Mouse (Mus musculus): ENCODE measurements around the gene Neurl4.

Gene Neurl4

DNA sequence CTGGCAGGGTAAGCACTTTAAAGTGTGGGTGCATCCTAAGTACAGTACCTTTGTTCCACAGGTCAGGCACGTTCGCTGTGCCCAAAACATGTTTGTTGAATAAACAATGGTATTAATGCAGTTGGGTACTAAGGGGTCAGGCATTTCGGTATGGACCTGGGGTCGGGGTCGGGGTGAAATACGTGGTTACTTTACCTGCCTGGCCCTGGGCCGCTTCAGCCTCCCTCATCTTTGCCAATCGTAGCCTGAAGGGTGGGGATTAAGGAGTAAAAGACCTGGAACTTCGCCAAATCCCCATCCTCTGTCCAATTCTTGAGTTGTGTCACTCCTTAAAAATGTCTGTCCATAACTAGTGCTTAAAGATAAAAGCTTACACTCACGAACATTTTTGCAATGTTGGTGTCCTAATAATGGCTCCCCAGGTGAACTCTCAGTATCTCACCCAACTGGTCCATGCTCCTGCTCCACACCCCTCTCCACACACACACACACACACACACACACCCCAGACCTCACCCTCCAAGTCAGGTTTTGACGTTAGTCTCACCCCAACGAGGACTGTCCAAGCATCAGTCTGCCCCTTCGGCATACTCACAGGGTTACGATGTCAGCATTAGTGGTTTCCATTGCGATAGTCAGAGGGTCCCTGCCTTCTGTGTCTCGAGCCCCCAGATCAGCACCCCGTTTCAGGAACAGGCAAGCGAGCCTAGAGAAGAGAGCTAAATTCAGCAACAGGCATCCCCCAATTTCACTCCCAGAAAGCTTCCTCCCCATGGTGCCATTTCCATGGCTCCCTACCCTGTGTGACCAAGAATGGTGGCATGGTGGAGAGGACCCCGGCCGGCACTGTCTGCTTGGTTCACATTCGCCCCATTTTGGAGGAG, 18.8 kb upstream of the Neurl4 start:
- DNase-seq: peak; percentile 30

DNA sequence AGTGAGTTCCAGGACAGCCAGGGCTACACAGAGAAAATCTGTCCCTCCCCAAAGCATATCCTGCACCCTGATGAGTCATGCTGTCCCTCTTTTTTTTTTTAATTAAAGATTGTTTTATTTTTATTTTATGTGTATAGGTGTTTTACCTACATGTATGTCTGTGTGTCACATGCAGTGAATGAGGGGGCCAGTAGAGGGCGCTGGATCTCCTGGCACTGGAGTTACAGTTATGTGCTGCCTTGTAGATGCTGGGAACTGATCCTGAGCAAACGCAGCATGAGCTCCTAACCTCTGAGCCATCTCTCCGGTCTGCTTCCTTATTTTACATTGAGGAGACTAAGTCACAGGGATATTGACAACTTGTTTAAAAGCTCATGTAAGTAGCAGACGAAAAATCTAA, 17.8 kb upstream of the Neurl4 start:
- peak; percentile 51 for DNase-seq

DNA sequence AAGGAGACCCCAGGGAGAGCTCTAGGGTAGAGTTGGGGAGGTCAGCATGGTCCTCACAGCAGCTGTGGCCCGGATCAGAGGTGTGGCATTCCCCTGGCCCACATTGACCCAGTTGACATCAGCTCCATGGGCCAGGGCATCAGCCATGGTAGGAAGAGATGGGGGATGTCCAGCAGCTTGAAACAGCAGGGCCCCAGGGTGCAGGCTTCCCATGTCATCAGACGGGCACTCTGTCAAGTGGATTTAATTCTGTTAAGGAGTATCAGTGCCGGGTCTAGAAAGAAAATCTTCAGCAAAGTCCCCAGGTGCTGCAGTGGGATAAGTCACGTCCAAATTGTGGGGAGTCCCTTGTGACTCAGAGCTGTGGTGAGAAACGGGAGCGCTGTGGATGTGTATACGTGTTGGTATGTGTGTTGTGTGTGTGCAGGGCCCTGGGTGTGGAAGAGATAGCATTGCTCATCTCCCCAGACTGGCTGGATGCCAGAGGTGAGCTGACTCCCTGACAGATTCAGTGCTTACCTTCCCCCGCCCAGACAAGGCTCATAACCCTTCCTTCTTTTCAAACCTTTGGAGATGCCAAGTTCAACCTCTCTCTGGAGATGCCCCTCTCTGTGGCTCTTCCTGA, 17.2 kb upstream of the Neurl4 start:
- DNase-seq: no peak

DNA sequence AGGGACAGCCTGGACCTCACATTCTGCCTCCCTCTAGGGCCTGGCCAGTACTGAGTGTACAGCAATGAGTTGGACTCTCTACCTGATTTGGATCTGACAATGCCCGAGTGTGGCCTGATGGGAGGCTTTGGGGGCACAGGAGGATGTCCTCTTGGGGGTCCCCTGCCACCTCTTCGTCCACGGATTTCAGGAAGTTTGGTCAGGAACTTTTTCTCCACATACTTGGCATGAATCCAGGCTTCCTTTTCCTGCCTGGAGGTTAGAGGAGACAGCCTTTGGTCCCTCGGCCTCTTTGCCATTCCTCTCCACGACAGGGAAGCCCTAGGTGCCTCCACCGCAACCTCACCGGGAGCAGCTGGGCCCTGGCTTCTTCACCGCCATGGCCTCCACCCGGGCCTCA, 16.6 kb upstream of the Neurl4 start:
- peak; percentile 35 for DNase-seq

DNA sequence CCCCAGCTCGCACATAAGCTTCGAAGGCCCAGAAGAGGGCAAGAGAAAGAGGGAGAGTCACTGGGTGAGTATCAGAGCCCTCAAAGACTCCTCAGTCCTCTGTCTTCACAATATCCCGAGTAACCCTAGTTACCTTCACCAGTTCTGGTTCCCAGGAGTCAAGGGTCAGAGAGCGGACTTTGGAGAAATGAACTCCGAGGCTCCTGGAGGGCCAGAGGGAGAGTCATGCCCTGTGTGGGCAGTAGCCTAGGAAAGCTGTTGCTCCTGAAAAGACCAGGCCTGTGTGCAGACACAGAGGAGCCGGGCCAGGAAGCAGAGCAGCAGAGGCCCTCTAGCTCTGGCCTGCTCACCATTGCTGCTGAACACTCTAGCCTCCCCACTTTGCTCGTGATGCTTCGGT, 16.2 kb upstream of the Neurl4 start:
- DNase-seq: no peak

DNA sequence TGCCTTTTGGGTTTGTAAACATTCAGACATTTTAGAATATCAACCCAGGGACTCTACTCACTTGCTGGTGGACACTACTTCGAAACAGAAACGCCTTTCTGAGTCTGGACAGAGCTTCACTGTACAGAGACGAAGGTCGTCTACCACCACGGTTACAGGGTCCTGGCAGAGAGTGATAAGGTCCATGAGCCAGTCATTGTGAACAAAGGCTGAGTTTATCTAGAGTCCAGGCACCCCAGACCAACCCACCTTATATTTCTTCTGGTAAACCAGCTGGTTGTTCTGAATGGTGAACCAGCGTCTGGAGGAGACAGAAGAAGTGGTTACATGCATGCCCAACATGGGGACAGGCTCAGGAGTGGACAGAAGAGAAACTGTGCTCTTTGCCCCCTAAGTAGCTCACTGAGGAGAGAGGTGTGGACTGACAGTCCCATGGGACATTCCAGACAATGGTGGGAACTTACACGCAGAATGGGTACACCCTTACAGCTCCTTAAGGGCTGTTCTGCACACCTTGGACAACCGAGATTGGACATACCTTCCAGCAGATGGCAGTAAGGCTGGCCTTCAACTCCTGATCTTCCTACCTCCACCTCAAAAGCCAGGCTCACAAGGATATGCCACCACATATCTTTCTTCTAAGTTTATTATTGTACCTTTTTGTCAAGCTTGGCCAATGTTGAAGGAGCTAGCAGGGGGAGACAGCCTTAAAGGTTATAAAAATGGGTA, 13.8 kb upstream of the Neurl4 start:
- DNase-seq: no peak

DNA sequence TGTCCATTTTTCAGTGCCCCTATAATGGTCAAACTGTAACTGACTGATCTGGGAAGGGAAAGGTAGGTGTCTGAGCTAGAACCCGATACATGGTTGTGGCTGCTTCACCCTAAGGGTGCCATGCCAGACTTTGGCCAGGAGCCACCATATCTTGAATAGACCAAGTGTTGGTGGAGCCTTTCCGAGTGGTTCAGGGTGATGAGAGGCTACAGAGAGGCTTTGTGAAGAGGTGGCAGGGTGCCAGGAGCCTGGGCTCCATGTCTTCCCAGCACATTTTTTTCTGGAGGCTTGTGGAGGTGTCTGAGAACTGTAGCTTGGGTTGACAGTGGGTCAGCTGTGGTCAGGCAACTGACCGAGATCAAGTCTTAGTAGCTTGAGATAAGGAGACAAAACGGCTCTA, 9.4 kb upstream of the Neurl4 start:
- DNase-seq: no peak

DNA sequence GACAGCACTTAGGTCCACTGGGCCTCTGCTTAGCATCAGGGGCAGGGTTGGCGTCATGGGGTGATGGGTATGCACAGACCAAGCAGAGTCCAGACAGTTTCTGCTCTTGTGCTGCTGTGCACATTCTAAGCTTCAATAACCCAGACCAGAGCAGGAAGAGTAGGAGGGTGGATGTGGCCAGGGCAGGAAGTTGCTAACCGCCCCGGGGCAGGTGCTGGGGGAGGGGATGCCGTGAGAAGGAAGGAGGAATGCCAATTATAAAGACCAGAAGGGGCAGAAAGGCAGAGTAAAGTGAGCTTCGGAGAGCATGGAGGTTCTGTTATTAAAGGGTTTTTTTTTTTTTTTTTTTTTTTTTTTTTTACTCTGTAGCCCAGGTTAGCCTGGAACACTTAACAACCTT, 6.2 kb upstream of the Neurl4 start:
- DNase-seq: no peak

DNA sequence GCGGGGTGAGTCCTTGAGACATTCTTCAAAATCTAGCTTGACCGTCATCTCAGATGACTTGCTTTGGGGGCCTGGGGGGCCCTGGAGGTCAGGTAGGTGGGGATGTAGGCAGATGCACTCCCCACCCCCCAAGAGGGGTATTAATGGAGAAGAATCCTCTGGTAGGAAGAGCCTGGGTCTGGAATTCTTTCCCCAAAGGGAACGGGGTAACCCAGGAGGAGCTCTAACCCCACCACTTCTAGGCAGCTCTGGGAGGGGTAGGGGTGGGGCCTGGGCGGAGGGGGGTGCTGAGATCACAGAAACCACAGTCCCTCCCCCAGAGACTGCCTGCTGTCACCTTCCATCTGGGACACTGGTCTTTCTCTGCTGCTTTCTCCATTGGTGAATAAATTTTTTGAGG, 5.6 kb upstream of the Neurl4 start, which contains the start of gene Acap1:
Acap1 (minus strand) TSS at position 249 of the 400 bp plus-strand sequence.
- DNase-seq: no peak

DNA sequence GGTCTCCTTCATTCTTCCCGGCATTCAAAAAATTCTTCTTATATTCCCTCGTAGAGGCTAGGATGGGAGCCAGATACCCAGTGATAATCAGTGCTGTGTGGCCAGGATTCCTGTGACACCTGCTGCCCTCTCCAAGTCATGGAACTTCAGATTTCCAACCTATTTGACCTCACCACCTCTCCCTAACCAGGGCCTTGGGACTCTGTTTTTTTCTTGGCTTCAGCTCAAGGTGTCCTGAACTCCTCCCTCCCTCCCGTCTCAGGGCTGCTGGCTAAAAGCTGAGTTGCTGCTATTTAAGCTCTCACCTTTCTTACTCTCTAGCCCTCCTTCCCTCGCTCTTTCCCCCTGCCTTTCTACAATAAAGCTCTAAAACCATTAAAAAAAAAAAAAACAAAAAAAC, 1.0 kb upstream of the Neurl4 start:
- no peak for DNase-seq

DNA sequence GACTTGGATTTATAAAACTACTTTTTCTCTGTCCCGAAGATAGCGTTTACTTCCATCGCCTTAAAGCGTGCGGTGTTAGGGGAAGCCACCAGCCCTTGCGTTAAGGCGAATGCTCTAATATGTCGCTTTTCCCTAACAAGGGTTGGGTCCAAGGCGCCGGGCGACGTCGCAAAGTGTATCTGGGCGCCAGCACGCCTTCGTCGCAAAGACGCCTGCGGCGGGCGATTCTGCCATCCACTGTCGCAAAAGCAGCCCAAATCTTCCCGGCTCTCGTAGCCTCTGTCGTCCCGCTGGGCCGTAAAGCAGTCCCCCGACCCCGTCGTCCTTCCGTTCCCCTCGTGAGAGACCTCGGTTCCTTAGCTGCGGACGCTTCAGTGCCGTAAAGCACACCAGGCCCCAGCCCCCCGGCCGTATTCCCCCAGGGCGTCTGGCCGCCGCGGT, 554 bp downstream of the Neurl4 start:
- peak; percentile 97 for DNase-seq

DNA sequence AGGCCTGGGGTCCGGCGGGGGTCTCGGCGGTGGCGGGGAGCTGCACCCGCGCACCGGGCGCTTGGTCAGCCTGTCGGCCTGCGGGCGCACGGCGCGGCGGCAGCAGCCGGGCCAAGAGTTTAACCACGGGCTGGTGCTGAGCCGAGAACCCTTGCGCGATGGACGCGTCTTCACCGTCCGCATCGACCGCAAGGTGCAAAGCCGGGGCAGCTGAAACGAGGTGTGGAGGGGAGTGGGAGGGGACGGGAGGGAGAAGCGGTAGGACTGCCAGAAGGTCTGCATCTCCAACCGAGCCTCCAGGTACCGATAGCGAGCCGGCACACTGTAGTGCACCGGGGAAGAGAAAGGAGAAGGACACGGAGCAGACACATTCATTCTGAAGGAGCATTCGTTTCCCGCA, 1.1 kb downstream of the Neurl4 start:
- no peak for DNase-seq

DNA sequence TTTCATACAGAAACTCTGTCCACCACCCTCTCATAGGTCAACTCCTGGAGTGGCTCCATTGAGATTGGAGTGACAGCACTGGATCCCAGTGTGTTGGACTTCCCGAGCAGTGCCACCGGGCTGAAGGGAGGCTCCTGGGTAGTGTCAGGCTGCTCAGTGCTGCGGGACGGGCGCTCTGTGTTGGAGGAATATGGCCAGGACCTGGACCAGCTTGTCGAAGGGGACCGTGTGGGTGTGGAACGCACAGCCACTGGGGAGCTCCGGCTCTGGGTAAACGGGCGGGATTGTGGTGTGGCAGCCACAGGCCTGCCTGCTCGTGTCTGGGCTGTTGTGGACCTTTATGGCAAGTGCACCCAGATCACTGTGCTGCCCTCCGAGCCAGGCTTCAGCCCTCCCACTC, 2.1 kb downstream of the Neurl4 start:
- no peak for DNase-seq

DNA sequence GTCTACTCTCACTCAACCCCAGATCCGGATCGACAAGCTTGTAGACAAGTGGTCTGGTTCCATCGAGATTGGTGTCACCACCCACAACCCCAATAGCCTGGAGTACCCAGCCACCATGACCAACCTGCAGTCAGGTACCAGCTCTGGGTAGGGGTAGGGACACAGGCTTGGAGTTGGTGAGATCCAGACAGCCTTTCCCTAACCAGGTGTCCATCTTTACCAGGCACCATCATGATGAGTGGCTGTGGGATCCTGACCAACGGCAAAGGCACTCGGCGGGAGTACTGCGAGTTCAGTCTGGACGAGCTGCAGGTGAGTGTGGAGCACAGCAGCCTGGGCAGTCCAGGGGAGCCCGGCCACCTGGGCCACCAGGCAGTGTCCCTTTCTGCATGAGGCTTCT, 3.4 kb downstream of the Neurl4 start:
- no peak for DNase-seq

DNA sequence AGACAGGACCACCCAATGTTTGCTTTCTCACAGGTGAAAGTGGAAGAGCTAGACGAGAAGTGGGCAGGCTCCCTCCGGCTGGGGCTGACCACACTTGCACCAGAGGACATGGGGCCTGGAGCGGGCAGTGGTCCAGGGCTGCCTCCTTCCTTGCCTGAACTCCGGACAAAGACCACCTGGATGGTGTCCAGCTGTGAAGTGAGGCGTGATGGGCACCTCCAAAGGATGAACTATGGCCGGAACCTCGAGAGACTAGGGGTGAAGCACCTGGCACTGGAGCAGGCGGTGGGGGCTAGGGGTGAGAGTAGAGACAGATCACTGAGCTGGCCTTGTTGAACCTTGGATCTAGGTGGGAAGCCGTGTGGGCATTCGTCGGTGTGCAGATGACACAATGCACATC, 7.8 kb downstream of the Neurl4 start:
- DNase-seq: no peak

DNA sequence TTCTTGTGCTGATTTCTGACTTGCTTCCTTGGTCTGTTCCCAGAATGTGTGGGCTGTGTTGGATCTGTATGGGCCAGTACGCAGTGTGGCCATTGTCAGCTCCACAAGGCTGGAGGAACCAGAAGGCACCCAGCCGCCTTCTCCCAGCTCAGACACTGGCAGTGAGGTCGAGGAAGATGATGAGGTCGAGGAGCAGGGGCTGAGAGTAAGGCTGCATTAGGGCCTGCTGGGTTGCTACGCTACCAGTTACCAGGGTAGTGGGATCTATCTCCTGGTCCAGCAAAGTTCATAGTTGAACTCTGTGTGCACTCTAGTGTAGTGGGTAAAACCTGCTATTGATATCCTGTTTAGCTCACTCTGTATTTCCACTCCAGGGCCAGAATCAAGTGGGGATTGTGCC, 8.3 kb downstream of the Neurl4 start:
- no peak for DNase-seq

DNA sequence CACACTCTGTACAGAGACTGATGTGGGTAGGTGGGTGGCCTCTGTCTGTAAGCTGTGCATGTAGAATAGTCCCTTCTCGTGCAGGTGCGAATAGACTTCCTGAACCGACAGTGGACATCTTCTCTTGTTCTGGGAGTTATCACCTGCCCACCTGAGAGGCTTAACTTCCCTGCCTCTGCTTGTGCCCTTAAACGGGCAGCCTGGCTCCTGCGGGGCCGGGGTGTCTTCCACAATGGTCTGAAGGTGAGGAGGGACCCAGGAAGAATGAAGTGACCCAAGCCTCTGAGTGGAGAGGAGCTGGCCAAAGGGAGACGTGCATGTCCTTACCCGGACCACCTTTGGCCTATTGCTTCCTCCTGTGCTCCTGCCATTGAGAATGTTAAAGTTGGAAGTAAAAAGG, 9.3 kb downstream of the Neurl4 start:
- DNase-seq: no peak

DNA sequence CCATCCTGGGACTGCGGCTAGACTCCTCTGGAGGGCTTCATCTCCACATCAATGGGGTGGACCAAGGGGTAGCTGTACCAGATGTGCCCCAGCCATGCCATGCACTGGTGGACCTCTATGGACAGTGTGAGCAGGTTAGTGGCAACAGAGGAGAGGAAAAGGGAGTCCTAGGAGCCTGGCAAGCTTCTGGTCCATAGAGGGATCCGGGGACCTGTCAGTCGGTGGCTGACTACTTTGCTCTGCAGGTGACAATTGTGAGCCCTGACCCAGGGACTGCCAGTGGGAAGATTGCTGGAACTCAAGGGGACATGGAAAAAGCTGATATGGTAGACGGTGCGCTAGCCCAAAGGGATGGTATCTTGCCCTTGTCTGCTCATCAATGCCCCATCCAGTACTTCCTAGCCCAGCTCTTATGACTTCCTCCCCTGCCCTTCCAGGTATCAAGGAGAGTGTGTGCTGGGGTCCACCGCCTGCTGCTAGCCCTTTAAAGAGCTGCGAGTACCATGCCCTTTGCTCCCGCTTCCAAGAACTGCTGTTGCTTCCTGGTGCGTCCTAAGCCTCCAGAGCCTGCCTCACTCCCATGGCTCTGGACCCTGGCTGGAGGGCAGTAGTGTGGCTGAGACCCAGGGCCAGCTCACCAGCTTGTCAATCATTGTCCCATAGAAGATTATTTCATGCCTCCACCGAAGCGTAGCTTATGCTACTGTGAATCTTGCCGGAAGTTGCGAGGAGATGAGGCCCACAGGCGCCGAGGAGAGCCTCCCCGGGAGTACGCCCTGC, 10.1 kb downstream of the Neurl4 start:
- DNase-seq: no peak

DNA sequence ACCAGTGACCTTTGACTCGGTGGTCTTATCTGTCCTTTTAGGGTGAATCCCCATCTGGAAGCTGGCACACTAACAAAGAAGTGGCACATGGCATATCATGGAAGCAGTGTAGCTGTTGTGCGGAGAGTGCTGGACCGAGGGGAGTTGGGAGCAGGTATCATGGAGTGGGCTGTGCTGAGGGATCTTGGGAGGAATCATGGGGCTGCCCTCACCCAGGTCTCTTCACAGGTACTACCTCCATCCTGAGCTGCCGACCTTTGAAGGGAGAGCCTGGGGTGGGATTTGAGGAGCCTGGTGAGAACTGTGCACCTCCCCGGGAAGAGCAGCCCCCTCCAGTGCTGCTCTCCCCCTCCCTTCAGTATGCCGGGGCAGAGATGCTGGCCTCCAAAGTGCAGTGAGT, 10.8 kb downstream of the Neurl4 start:
- no peak for DNase-seq

DNA sequence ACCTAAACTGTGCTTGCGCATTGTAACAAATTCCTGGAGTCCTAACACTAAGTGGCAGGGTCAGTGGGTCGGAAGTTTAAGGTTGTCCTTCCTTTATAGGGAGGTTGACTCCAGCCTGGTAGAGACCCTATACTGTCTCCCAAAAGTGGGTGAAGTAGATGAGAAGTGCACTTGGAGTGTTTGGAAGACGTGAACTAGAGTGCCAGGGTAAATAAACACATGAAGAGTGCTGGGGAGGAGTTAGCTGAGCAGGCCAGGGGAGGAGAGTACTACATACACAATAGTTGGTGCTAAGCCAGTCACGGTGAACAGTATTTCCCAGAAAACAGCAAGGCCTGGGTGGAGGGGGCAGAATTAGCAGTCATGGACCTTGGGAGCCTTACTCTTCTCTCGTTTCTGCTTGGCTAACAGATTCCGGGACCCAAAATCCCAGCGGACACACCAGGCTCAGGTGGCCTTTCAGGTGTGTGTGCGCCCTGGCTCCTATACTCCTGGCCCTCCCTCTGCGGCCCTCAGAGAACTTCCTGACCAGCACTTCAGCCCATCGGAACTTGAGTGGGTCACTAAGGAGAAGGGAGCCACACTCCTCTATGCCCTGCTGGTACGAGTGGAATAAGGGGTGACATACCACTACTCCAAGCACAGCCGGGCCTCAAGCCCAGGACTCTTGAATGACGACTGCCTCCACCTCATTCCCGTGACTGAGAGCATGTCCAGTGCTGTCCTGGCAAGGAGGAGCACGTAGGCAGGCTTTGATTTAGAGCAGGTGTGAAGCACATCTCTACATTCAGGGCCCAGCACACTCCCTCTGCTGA, 12.1 kb downstream of the Neurl4 start:
- DNase-seq: peak; percentile 59

DNA sequence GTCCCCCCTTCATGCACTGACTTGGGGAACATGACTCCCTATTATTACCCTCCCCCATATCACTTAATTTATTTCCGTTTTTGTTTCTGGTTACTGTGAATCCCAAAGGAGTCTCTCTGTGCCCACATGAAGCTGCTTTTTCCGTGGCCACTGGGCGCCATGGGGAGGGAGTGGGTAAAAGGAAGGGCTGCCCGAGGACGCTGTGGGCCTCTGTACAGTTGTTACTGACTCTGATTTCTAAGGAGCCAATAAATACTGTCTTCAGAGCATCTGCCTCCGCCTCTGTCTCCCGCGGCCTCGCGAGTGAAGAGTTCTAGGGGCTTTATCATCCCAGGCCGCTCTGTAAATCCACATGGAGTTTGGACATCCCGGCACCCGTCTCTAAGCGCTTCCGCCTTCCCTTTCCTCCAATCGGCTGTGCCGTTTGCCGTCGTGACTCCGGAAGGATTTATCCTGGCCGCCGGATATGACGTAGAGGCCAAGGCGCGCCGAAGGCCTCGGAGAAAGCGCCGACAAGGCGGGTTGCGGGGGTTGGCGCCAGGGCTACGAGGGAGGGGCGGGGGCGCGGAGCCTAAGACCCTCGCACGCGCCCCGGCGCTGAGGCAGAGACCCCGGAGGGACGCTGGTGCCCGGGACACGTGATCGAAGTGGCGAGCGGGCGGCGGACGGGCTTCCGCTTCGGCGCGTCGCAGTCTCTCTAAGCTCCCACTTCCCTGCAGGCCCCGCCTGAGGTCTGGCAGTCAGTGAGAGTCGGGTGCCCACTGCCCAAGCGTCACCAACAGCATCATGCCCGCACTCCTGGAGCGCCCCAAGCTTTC, 12.9 kb downstream of the Neurl4 start, which contains the start of gene Gps2:
Gps2 (plus strand) TSS at position 335 of the 818 bp plus-strand sequence.
- DNase-seq: peak; percentile 95
